Mouse (Mus musculus) limb, embryonic 11.5 days (tissue): ENCODE results near the gene Tdrd5. TPM values are rescaled to one million over a fixed set of nuclear protein-coding genes. Genes with fewer than 3 reads are reported as not detected.
"Not testable (repeated sequence)": the region's sequence is repeated elsewhere in the genome, so short reads cannot be mapped to it uniquely, and the experiment has no call there.

Experiments
- ATAC-seq: fragments of 200-750 bp; cut with Nextera tagmentation; 2 replicates; pipeline ENCODE4 v1.8.0; 2017; ENCODE audit warnings: low read depth; ENCODE audit not compliant: insufficient number of reproducible peaks, low FRiP score, low TSS enrichment
- DNase-seq: peaks from one replicate; pipeline ENCODE4 v3.0.0-alpha.2; 2015; ENCODE audit warnings: low spot score
- H3K27ac ChIP-seq: fragments of 300-500 bp; sonication (generic); replicated peaks from 2 replicates; pipeline ENCODE4 v1.5.1; 2014; ENCODE audit warnings: low read depth, mild to moderate bottlenecking, low read length
- H3K27me3 ChIP-seq: fragments of 300-500 bp; sonication (generic); 2 replicates; pipeline ENCODE4 v1.6.1; 2014; ENCODE audit warnings: mild to moderate bottlenecking, low read length, mixed read lengths; ENCODE audit not compliant: control insufficient read depth, insufficient read depth
- H3K36me3 ChIP-seq: fragments of 300-500 bp; sonication (generic); 2 replicates; pipeline ENCODE4 v1.6.1; 2014; ENCODE audit warnings: mild to moderate bottlenecking, low read length, moderate library complexity, mixed read lengths; ENCODE audit not compliant: control insufficient read depth, insufficient read depth
- H3K4me1 ChIP-seq: fragments of 300-500 bp; sonication (generic); 2 replicates; pipeline ENCODE4 v1.6.1; 2014; ENCODE audit warnings: low read length, mixed read lengths; ENCODE audit not compliant: control insufficient read depth, insufficient read depth
- H3K4me2 ChIP-seq: fragments of 300-500 bp; sonication (generic); 2 replicates; pipeline ENCODE4 v1.6.1; 2014; ENCODE audit warnings: low read depth, mild to moderate bottlenecking, moderate library complexity; ENCODE audit not compliant: severe bottlenecking
- H3K4me3 ChIP-seq: fragments of 300-500 bp; sonication (generic); 2 replicates; pipeline ENCODE4 v1.5.1; 2014; ENCODE audit warnings: low read depth, low read length
- H3K9ac ChIP-seq: fragments of 300-500 bp; sonication (generic); 2 replicates; pipeline ENCODE4 v1.6.1; 2014; ENCODE audit warnings: mild to moderate bottlenecking, low read length
- H3K9me3 ChIP-seq: fragments of 300-500 bp; sonication (generic); 2 replicates; pipeline ENCODE4 v1.6.1; 2016; ENCODE audit warnings: low read length; ENCODE audit not compliant: control insufficient read depth
- WGBS: fragments of 180-500 bp; shearing (Covaris S2); extraction: QIAGEN DNeasy Blood & Tissue Kit; methylation state at CpG from one replicate; pipeline ENCODE4 v1.1.7; 2014; 5-methylcytosine and 5-hydroxymethylcytosine counted together
- polyA plus RNA-seq: library from polyadenylated mRNA; unstranded; fragments of >200 nt; fragmentation: Nextera tagmentation; extraction: Ambion mirVana; gene quantifications from 2 replicates; pipeline ENCODE4 v1.2.1, GENCODE M21; 2014

The Tdrd5 gene
- polyA plus RNA-seq, 1 experiment from 2014 or later = not detected

- Histone ChIP-seq H3K27ac (no peak within 1 kb of the TSS), H3K4me1 (no peaks in the 10 kb centered on the region), H3K9ac (no peak within 1 kb of the TSS), H3K27me3 (peaks cover 24% of the 10 kb centered on the region), H3K36me3 (no peaks in the 10 kb centered on the region), H3K4me3 (peak within 1 kb of the TSS; percentile 19), H3K9me3 (no peaks in the 10 kb centered on the region), H3K4me2 (peak within 1 kb of the TSS; percentile 35)
- ATAC-seq (no peak), DNase-seq (peak; percentile 44)
- WGBS = 3% methylated on average over 29 of the region's 29 CpGs
These were observed 7.2 kb upstream of the Tdrd5 start, which contains the start of gene Nphs2 for GRCm38 (mm10) chr1:156310630-156311029. Gene Nphs2 (plus strand): TSS chr1:156310727.

GRCm38 (mm10) chr1:156308595-156308994 is 5.1 kb upstream of the Tdrd5 start:
- ATAC-seq (no peak), DNase-seq (no peak)
- no peaks in the 10 kb centered on the region for H3K4me1 ChIP-seq
- no peaks in the 10 kb centered on the region for H3K36me3 ChIP-seq
- H3K4me2 ChIP-seq = no peak overlapping the region
- H3K9ac ChIP-seq = no peak overlapping the region
- H3K4me3 ChIP-seq = no peak overlapping the region
- WGBS = 76% methylated on average over 1 of the region's 1 CpGs
- H3K27ac ChIP-seq = no peak overlapping the region
- H3K9me3 ChIP-seq = no peaks in the 10 kb centered on the region
- peaks cover 41% of the 10 kb centered on the region for H3K27me3 ChIP-seq

DNA sequence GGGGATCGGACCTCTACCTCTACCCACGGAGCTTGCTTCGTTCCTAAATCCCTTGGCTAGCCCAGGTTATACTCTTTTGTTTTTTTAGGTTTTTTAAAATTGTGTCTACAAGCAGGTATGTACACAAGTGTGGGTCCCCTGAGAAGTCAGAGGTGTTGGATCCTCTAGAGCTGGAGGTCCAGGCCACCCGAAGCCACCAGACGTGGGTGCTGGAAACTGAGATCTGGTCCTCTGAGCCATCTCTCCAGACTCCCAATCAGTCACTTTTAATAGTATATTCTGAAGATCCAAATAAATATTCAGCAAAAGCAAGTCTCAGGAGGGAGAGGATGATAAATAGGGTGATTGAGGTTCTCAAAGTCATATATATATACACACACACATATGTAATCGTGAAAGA is 13.4 kb downstream of the Tdrd5 start:
- no peak overlapping the region for H3K9ac ChIP-seq
- DNase-seq (no peak), ATAC-seq (no peak)
- WGBS = 93% methylated on average over 6 of the region's 6 CpGs
- no peak overlapping the region for H3K4me2 ChIP-seq
- no peak overlapping the region for H3K4me3 ChIP-seq
- no peaks in the 10 kb centered on the region for H3K36me3 ChIP-seq
- H3K9me3 ChIP-seq = no peaks in the 10 kb centered on the region
- no peaks in the 10 kb centered on the region for H3K4me1 ChIP-seq
- no peaks in the 10 kb centered on the region for H3K27me3 ChIP-seq
- H3K27ac ChIP-seq = no peak overlapping the region

DNA sequence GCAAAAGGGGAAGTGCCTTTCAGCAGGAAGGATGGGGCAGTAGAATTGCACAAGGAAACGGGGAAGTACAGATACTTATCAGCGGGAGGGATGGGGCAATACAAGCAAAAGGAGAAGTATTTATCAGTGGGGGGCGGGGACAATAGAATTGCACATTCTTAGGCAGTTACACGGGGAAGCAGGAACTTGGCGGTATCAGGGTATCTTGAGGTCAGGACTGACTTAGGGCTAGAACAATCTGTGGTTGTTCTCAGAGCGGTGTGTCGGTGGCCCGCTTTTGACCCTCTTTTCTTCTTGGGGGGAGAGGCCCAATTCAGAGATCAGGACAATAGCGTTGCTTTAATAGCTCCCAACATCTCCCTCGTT is 14.3 kb downstream of the Tdrd5 start:
- not testable (repeated sequence) for H3K36me3 ChIP-seq, ATAC-seq, H3K4me3 ChIP-seq, DNase-seq, H3K9me3 ChIP-seq, H3K4me2 ChIP-seq, H3K9ac ChIP-seq, H3K27me3 ChIP-seq, H3K4me1 ChIP-seq, H3K27ac ChIP-seq
- 81% methylated on average over 9 of the region's 10 CpGs for WGBS

DNA sequence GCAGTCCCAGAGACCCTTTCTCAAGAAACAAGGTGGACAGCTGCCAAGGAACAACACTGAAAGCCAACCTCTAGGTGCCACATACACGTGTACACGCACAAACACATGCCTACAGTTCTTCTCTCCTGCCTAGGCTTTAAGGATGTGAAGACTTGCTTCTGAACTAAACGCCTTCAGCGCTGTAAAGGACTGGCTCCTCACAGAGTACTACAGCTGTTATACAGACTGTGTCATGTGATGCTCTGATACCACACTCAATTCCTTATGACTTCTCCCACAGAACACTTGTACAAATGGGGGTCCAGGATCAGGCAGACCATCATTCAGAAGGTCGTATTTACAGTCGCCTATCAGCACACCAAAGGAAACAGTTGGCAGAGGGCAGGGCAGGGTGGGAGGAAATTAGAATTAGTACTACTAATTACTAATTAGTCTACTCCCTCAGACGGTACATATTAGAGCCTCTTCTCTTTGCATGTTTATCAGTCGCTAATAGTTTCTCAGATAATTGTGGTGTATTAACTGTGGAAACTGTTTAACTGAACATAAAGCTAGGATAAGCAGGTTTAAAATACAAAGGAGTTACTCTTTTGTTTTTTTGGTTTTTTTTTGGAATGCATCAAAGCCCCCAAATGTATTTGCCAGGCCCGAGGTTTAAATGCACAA is 14.8 kb downstream of the Tdrd5 start:
- 77% methylated on average over 9 of the region's 9 CpGs for WGBS
- no peak overlapping the region for H3K27ac ChIP-seq
- H3K27me3 ChIP-seq = no peaks in the 10 kb centered on the region
- no peaks in the 10 kb centered on the region for H3K36me3 ChIP-seq
- H3K4me1 ChIP-seq = no peaks in the 10 kb centered on the region
- no peak overlapping the region for H3K4me3 ChIP-seq
- ATAC-seq (no peak), DNase-seq (no peak)
- no peak overlapping the region for H3K9ac ChIP-seq
- no peaks in the 10 kb centered on the region for H3K9me3 ChIP-seq
- H3K4me2 ChIP-seq = no peak overlapping the region

DNA sequence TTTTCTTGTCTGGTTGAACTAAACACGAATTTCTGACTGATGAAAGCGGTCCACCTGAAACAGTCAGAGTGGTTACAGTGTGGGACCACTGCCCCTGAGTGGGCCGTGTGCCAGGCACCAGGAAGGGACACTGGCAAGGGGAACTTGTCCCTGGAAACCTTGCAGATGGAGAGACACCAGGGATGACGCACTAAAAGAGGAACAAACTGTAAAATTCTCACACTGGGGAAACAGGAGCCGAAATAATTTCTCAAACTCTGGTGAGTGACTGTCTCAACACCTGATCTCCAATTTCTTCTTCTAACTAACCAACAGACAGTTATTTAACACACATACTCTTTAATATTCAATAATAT is 17.9 kb downstream of the Tdrd5 start:
- Histone ChIP-seq H3K4me3 (no peak overlapping the region), H3K27me3 (no peaks in the 10 kb centered on the region), H3K9me3 (no peaks in the 10 kb centered on the region), H3K36me3 (no peaks in the 10 kb centered on the region), H3K9ac (no peak overlapping the region), H3K4me1 (no peaks in the 10 kb centered on the region), H3K27ac (no peak overlapping the region), H3K4me2 (no peak overlapping the region)
- WGBS = 84% methylated on average over 5 of the region's 5 CpGs
- DNase-seq (no peak), ATAC-seq (no peak)

DNA sequence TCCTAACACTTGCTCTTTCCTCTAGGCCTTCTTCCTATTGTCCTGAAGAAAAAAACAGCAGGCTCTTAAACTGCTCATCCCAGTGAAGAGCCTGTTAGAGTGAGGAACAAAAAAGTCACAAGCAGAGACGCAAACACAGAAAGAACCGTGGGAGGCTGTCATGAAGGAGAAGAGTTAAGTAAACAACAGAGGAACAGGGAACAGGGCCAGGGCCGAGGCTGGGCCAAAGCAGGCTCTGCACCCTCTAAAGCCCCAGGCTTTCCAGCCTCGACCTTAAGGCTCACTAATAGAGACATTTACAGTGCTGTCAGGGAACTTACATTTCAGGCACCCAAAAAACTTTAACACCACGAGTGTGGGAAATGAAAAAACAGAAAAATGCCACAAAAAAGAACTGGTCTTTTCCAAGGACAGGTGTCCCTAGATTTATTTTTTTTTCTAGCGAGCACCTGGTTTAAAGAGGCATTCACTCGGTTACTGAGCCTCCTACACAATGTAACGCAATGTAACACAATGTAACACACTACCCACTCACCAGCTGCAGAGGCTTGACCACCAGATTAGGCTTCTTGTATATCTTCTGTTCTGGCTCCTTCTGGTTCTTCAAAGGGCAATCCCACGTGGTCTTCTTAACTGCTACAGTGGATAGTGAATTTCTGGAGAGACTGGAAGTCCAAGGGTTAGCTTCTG is 18.5 kb downstream of the Tdrd5 start:
- H3K9ac ChIP-seq = no peak overlapping the region
- no peaks in the 10 kb centered on the region for H3K9me3 ChIP-seq
- 52% methylated on average over 9 of the region's 9 CpGs for WGBS
- H3K27me3 ChIP-seq = no peaks in the 10 kb centered on the region
- H3K4me1 ChIP-seq = no peaks in the 10 kb centered on the region
- no peak overlapping the region for H3K27ac ChIP-seq
- DNase-seq (no peak), ATAC-seq (no peak)
- H3K4me2 ChIP-seq = no peak overlapping the region
- H3K4me3 ChIP-seq = no peak overlapping the region
- H3K36me3 ChIP-seq = no peaks in the 10 kb centered on the region

DNA sequence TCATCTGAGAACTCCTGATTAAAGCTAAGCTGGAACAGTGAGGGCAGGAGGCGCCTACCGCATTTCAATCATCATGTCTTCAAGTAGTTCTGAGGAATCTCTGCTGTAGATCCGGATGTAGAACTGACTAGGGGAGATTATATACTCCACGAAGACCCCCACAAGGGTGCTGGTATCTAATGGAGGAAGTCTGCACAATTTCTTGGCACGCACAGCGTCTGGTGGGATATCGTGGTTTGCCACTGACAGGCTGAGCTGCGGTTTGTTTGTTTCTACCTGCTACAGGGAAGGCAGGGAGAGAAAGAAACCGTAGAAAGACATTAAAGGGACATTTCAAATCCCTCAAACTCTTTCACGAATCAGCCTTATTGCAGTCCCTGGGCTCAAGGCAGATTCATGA is 19.3 kb downstream of the Tdrd5 start:
- no peaks in the 10 kb centered on the region for H3K27me3 ChIP-seq
- H3K9me3 ChIP-seq = no peaks in the 10 kb centered on the region
- no peaks in the 10 kb centered on the region for H3K4me1 ChIP-seq
- H3K4me3 ChIP-seq = no peak overlapping the region
- H3K4me2 ChIP-seq = no peak overlapping the region
- whole genome bisulfite sequencing = 84% methylated on average over 10 of the region's 10 CpGs
- no peaks in the 10 kb centered on the region for H3K36me3 ChIP-seq
- DNase-seq (no peak), ATAC-seq (no peak)
- H3K9ac ChIP-seq = no peak overlapping the region
- H3K27ac ChIP-seq = no peak overlapping the region

- H3K4me2 ChIP-seq = no peak overlapping the region
- no peak overlapping the region for H3K27ac ChIP-seq
- no peaks in the 10 kb centered on the region for H3K9me3 ChIP-seq
- DNase-seq (no peak), ATAC-seq (no peak)
- no peaks in the 10 kb centered on the region for H3K36me3 ChIP-seq
- H3K4me3 ChIP-seq = no peak overlapping the region
- no peaks in the 10 kb centered on the region for H3K27me3 ChIP-seq
- no peak overlapping the region for H3K9ac ChIP-seq
- 80% methylated on average over 7 of the region's 7 CpGs for WGBS
- H3K4me1 ChIP-seq = no peaks in the 10 kb centered on the region
These were observed 23.3 kb downstream of the Tdrd5 start for GRCm38 (mm10) chr1:156280131-156280530.
